9 mouse cellular contexts compared by ENCODE assay signal in the genomic region with DNA sequence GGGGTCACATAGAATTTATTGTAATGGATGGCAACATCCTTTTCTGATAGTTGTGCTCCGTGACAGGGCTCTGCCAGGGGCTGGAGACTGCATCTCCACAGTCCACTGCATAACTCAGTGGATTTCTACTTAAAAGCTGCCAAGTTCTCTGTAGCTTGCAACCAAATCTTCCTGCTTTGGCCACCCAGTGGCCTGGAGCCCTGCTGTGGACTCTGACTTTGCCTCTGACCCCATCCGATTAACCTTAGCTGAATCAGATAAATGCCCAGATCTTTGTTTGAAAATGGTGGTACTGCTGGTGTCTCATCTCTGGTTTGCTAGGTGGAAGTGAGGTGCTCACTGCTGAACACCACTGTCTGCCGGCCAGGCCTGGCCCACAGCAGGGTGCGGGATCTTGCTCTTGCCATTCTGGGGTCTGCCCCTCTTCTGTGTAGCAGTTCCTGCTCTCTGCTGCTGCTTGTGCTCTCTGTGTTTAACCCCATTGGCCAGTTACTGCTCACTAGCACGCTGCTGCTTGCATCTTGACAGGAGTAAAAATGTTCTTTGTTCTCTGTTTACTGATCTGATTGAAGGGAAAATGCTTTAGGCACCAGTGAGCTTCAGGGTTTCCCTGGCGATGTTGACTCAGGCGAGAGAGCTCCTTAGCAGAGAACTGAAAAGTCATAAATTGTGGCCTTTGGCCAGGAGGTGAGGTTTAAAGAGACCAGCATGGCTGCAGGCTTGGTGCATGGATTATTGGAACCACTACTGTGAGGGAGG.
A peak's percentile ranks its signal among the peaks of the same experiment; 100 is the strongest.
DNase-seq lines count a peak whose midpoint lies in the region; ATAC-seq and TF ChIP-seq lines count a peak whose summit lies in the region.
"Had no signal": no experiment of that assay in that cellular context is flagged by ENCODE, and none has a peak within 500 bp of the region (broad histone marks: within the 10 kb centered on the region; RNA-seq: fewer than 3 reads in every experiment).

No protein-coding gene starts in this region.

- intact Hi-C loops in heart, postnatal 10 days (cut with DNase I), result no loop called here

- no peaks in the 10 kb centered on the region for H3K9me3 ChIP-seq in lung, embryonic 15.5 days
- no peaks in the 10 kb centered on the region for H3K9me3 ChIP-seq in intestine, postnatal 0 days (ENCODE audit: control insufficient read depth)

- DNase-seq in lung, postnatal 4 days, result no peak
- peak; percentile 60 for DNase-seq in mesoderm, embryonic 11.5 days (ENCODE audit: low read depth, low spot score)
- no peak for DNase-seq in c-Kit-positive CD71-positive TER-119-positive erythroid progenitor cells, embryonic 14.5 days (ENCODE audit: low spot score)
- no peak for DNase-seq in heart, postnatal 10 days
- no peak for DNase-seq in thymus, postnatal 14 days
- DNase-seq in left cerebral cortex, adult 11 months (ENCODE audit: low spot score), result no peak

- no peak overlapping the region for H3K4me3 ChIP-seq in lung, embryonic 15.5 days
- H3K4me3 ChIP-seq in intestine, postnatal 0 days (ENCODE audit: low read depth, low read length), result no peak overlapping the region

- peak overlapping the region; percentile 51 for H3K27ac ChIP-seq in lung, embryonic 15.5 days
- H3K27ac ChIP-seq in intestine, postnatal 0 days (ENCODE audit: low read depth, low read length), result 0 out of 2 replicates have a peak overlapping the region, but pooled peaks have one; percentile 21

- no peak for ATAC-seq in lung, embryonic 15.5 days (ENCODE audit: borderline replicate concordance, extremely low read depth, low FRiP score, low TSS enrichment)
- peak; percentile 62 for ATAC-seq in intestine, postnatal 0 days

- peaks cover 10% of the 10 kb centered on the region for H3K36me3 ChIP-seq in lung, embryonic 15.5 days
- peaks cover 9% of the 10 kb centered on the region; the same call in 1 of the 2 replicates for H3K36me3 ChIP-seq in intestine, postnatal 0 days (ENCODE audit: control insufficient read depth, insufficient read depth)

- TF ChIP-seq CTCF in intestine, postnatal 0 days (IDR thresholded peaks at IDR 0.05; ENCODE audit: low read depth), result no peak

- no peaks in the 10 kb centered on the region for H3K27me3 ChIP-seq in lung, embryonic 15.5 days
- no peaks in the 10 kb centered on the region for H3K27me3 ChIP-seq in intestine, postnatal 0 days (replicated peaks; ENCODE audit: control insufficient read depth, insufficient read depth, low read length)
- H3K27me3 ChIP-seq: CH12.LX had no signal

- H3K9ac ChIP-seq in lung, embryonic 15.5 days, result no peak overlapping the region
- no peak overlapping the region for H3K9ac ChIP-seq in intestine, postnatal 0 days (ENCODE audit: low read depth, low read length)

- no peak overlapping the region for H3K4me2 ChIP-seq in lung, embryonic 15.5 days
- H3K4me2 ChIP-seq in intestine, postnatal 0 days (replicated peaks; ENCODE audit: low read depth), result no peak overlapping the region

- WGBS in lung, embryonic 15.5 days, result 36% methylated on average over 7 of the region's 7 CpGs
- WGBS in intestine, postnatal 0 days, result 35% methylated on average over 7 of the region's 7 CpGs

- H3K4me1 ChIP-seq in lung, embryonic 15.5 days, result peaks cover 33% of the 10 kb centered on the region
- peaks cover 8% of the 10 kb centered on the region; the same call in 1 of the 2 replicates for H3K4me1 ChIP-seq in intestine, postnatal 0 days (replicated peaks; ENCODE audit: control insufficient read depth, insufficient read depth, low read length)
